Mouse (Mus musculus) Patski (cell line): ENCODE results near the gene Flad1. TPM values are rescaled to one million over a fixed set of nuclear protein-coding genes. Genes with fewer than 3 reads are reported as not detected.

Source experiments
- ATAC-seq: fragments of 100-300 bp; one replicate; pipeline ENCODE4 v1.8.0; 2021
- CTCF ChIA-PET: fragments of 350-600 bp; sonication (Branson Sonifier 250); formaldehyde crosslinking; loops from one replicate; lab custom pipeline; 2022; ENCODE audit warnings: inconsistent platforms; lab: Charles Lee
- POLR2A ChIA-PET: fragments of 350-600 bp; sonication (Branson Sonifier 250); formaldehyde crosslinking; loops from one replicate; lab custom pipeline; 2022; ENCODE audit warnings: antibody characterized with exemption, inconsistent platforms; lab: Charles Lee
- DNase-seq: peaks from one replicate; pipeline ENCODE4 v3.0.0-alpha.2; 2011; ENCODE audit warnings: low read depth, low spot score
- H3K27me3 ChIP-seq: fragments of 371-371 bp; one replicate; pipeline ENCODE4 v1.5.1; 2021
- CTCF ChIP-seq: fragments of 100-300 bp; IDR thresholded peaks from one replicate; pipeline ENCODE4 v1.5.1; 2021
- in situ Hi-C: fragments of 300-500 bp; cut with MboI; formaldehyde crosslinking; loops from 3 replicates; pipeline ENCODE4 v1.11.1; 2018; ENCODE audit warnings: low pct_unique_long_range_greater_than_20kb, mixed read lengths
- polyA plus RNA-seq: library from polyadenylated mRNA; unstranded; gene quantifications from one replicate; pipeline ENCODE4 v1.2.3, GENCODE M21; 2021

The Flad1 gene
- polyA plus RNA-seq, 1 experiment from 2014 or later = 40.6 TPM

GRCm38 (mm10) chr3:89418861-89419250, 7.2 kb upstream of the Flad1 start:
- H3K27me3 ChIP-seq = no peaks in the 10 kb centered on the region
- ChIA-PET POLR2A (interaction anchor here (0.6 to 4.2 kb wide), 9 partner anchors 12 to 101 kb away, joined by 3 to 56 read pairs (median 5); partner anchors contain the start of genes Efna3, Pbxip1, Pygo2 and Zbtb7b), CTCF (interaction anchor here (0.7 to 3.7 kb wide), 7 partner anchors 9 to 63 kb away, joined by 4 to 22 read pairs (median 5); partner anchors contain the start of gene Zbtb7b)
- peak; percentile 63 for DNase-seq
- no peak for TF ChIP-seq CTCF
- ATAC-seq = no peak
- in situ Hi-C loops = no loop called here

- TF ChIP-seq CTCF = no peak
- no peaks in the 10 kb centered on the region for H3K27me3 ChIP-seq
- ATAC-seq = peak; percentile 72
- peak; percentile 100 for DNase-seq
- in situ Hi-C loops = no loop called here
- CTCF ChIA-PET = interaction anchor here (1.4 to 2.6 kb wide), 4 partner anchors 19 to 63 kb away, joined by 3 to 16 read pairs (median 4); no protein-coding TSS in a partner anchor
- POLR2A ChIA-PET = interaction anchor here (1.1 to 4.2 kb wide), 8 partner anchors 12 to 36 kb away, joined by 3 to 56 read pairs (median 7); partner anchors contain the start of genes Pbxip1, Pygo2 and Zbtb7b
These were observed 6.6 kb upstream of the Flad1 start, which contains the start of the genes Cks1b and Shc1 for GRCm38 (mm10) chr3:89418170-89418860. TSS of gene Cks1b (minus strand) at chr3:89418383. TSS of gene Shc1 (plus strand) at chr3:89418443.

DNA sequence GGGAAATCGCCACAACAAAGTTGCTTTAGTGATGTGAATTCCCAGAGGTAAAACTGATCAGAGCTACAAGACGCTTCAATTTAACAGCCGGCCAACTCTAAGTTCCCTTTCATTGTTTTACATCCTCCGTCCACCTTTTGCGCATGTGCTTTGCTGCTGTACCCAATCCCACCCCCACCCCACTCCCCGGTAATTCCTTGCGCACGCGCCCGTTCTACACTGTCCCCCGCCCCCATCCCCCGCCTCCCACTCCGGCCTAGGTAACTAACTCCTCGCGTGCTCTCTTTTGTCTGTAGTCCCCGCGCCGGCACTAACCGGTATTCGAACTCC, 6.1 kb upstream of the Flad1 start:
- no peak for TF ChIP-seq CTCF
- DNase-seq (no peak), ATAC-seq (no peak)
- in situ Hi-C loops = no loop called here
- POLR2A ChIA-PET = interaction anchor here (1.0 to 1.5 kb wide), 8 partner anchors 12 to 64 kb away, joined by 3 to 13 read pairs (median 4); partner anchors contain the start of genes Pbxip1, Pygo2 and Zbtb7b
- no peaks in the 10 kb centered on the region for H3K27me3 ChIP-seq
- CTCF ChIA-PET = interaction anchor here (1.2 to 2.6 kb wide), 4 partner anchors 18 to 36 kb away, joined by 3 to 16 read pairs (median 4); no protein-coding TSS in a partner anchor

- ChIA-PET POLR2A (interaction anchor here (0.6 to 1.5 kb wide), 12 partner anchors 9 to 353 kb away, joined by 3 to 13 read pairs (median 4); partner anchors contain the start of genes Pbxip1, Pygo2 and Zbtb7b), CTCF (interaction anchor here (0.8 to 2.6 kb wide), 5 partner anchors 18 to 37 kb away, joined by 3 to 16 read pairs (median 4); partner anchors contain the start of gene Pbxip1)
- in situ Hi-C loops = no loop called here
- DNase-seq (no peak), ATAC-seq (no peak)
- no peak for TF ChIP-seq CTCF
- no peaks in the 10 kb centered on the region for H3K27me3 ChIP-seq
These were observed 5.5 kb upstream of the Flad1 start for GRCm38 (mm10) chr3:89417131-89417530.

GRCm38 (mm10) chr3:89416158-89416557, 4.5 kb upstream of the Flad1 start:
- TF ChIP-seq CTCF = no peak
- no peaks in the 10 kb centered on the region for H3K27me3 ChIP-seq
- POLR2A ChIA-PET = interaction anchor here (0.8 to 1.5 kb wide), 3 partner anchors 8 to 79 kb away, joined by 3 to 13 read pairs (median 5); partner anchors contain the start of gene Zbtb7b
- in situ Hi-C loops = no loop called here
- ATAC-seq (no peak), DNase-seq (no peak)
- CTCF ChIA-PET = interaction anchor here (2.6 kb wide), 1 partner anchor 20 kb away, joined by 16 read pairs; no protein-coding TSS in a partner anchor

DNA sequence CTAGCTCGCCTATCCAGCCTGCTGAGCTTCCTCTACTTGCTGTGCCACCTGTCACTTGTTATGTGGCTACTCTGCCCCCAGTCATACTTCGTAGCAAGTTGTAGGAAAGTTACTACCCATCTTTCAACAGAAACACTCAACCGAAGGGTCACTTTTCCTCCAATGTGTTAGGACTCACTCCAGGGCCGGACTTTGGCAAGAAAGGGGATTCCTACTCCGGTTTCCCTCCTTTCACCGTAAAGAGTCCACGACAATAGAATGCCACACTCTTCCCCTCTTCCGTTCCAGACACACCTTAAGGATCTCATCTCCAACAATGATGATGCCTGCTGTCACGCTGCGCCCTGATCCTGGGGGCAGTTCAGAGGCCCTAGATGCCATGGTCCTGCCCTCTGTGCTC, 806 bp downstream of the Flad1 start:
- in situ Hi-C loops = no loop called here
- ATAC-seq = no peak
- no peak for TF ChIP-seq CTCF
- POLR2A ChIA-PET = interaction anchor here (1.1 to 3.5 kb wide), 3 partner anchors 12 to 19 kb away, joined by 5 to 17 read pairs (median 9); partner anchors contain the start of gene Zbtb7b
- no peaks in the 10 kb centered on the region for H3K27me3 ChIP-seq
- no peak for DNase-seq
- CTCF ChIA-PET = interaction anchor here (1.7 to 6.2 kb wide), 3 partner anchors 11 to 46 kb away, joined by 4 to 50 read pairs (median 4); partner anchors contain the start of gene Zbtb7b

GRCm38 (mm10) chr3:89409701-89410100, 2.0 kb downstream of the Flad1 start:
- DNase-seq (no peak), ATAC-seq (no peak)
- no peaks in the 10 kb centered on the region for H3K27me3 ChIP-seq
- ChIA-PET CTCF (interaction anchor here (0.9 to 6.2 kb wide), 4 partner anchors 10 to 13 kb away, joined by 3 to 50 read pairs (median 4); partner anchors contain the start of gene Zbtb7b), POLR2A (interaction anchor here (1.1 to 3.5 kb wide), 4 partner anchors 10 to 18 kb away, joined by 3 to 17 read pairs (median 7); partner anchors contain the start of gene Zbtb7b)
- no peak for TF ChIP-seq CTCF
- in situ Hi-C loops = no loop called here

- CTCF ChIA-PET = interaction anchor here (6.2 kb wide), 1 partner anchor 12 kb away, joined by 50 read pairs; the partner anchor contains the start of gene Zbtb7b
- no peaks in the 10 kb centered on the region for H3K27me3 ChIP-seq
- ATAC-seq = no peak
- POLR2A ChIA-PET = interaction anchor here (0.9 kb wide), 1 partner anchor 8 kb away, joined by 5 read pairs; no protein-coding TSS in a partner anchor
- in situ Hi-C loops = no loop called here
- no peak for DNase-seq
- TF ChIP-seq CTCF = no peak
These were observed 3.2 kb downstream of the Flad1 start for GRCm38 (mm10) chr3:89408448-89408847.

- no peak for TF ChIP-seq CTCF
- POLR2A ChIA-PET = interaction anchor here (1.6 to 1.7 kb wide), 2 partner anchors 11 kb away, joined by 4 read pairs; partner anchors contain the start of genes Cks1b and Shc1
- no peaks in the 10 kb centered on the region for H3K27me3 ChIP-seq
- ATAC-seq = no peak
- CTCF ChIA-PET = interaction anchor here (6.2 kb wide), 1 partner anchor 11 kb away, joined by 50 read pairs; the partner anchor contains the start of gene Zbtb7b
- DNase-seq = no peak
- in situ Hi-C loops = no loop called here
These were observed 4.8 kb downstream of the Flad1 start for GRCm38 (mm10) chr3:89406887-89407286.

DNA sequence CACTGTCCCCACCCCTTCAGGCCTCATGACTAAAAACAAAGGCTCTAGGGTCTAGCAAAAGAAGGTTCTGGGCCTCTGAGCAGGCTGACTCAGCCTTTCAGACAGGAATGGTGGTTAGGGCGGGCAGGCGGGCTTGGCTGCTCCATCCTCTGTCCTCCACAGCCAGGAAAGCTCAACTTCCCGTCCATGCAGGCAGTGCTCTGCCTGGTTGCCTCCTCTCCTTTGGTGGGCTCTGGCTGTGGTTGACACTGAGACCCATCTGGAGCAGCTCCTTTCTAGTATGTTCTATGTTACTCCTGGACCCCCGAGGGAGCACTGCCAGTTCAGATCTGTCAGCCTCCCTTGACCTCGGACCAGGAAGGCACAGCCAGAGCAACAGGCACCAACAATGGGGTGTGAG, 9.0 kb downstream of the Flad1 start, which contains the start of gene Lenep:
TSS of gene Lenep (minus strand) at position 101 of the 400 bp plus-strand sequence.
- no peak for TF ChIP-seq CTCF
- no peaks in the 10 kb centered on the region for H3K27me3 ChIP-seq
- ATAC-seq (no peak), DNase-seq (no peak)
- CTCF ChIA-PET = interaction anchor here (0.8 to 1.0 kb wide), 2 partner anchors 9 to 22 kb away, joined by 3 read pairs; no protein-coding TSS in a partner anchor
- POLR2A ChIA-PET = interaction anchor here (0.7 kb wide), 1 partner anchor 9 kb away, joined by 3 read pairs; no protein-coding TSS in a partner anchor
- in situ Hi-C loops = no loop called here
